Mouse (Mus musculus) heart, embryonic 16.5 days (tissue): ENCODE measurements around the gene Tpst2. TPM values are rescaled to one million over a fixed set of nuclear protein-coding genes. Genes with fewer than 3 reads are reported as not detected.

Source experiments
- ATAC-seq: fragments of 200-750 bp; cut with Nextera tagmentation; replicated peaks from 2 replicates; pipeline ENCODE4 v1.8.0; 2017; ENCODE audit warnings: moderate number of reproducible peaks; ENCODE audit not compliant: insufficient read depth, low FRiP score; ENCODE audit errors: extremely low read depth
- H3K27ac ChIP-seq: fragments of 300-500 bp; sonication (generic); 2 replicates; pipeline ENCODE4 v1.5.1; 2014; ENCODE audit warnings: mild to moderate bottlenecking, low read length, control low read depth, moderate library complexity
- H3K27me3 ChIP-seq: fragments of 300-500 bp; sonication (generic); 2 replicates; pipeline ENCODE4 v1.6.1; 2014; ENCODE audit warnings: low read length, mixed read lengths; ENCODE audit not compliant: control insufficient read depth, insufficient read depth
- H3K36me3 ChIP-seq: fragments of 300-500 bp; sonication (generic); 2 replicates; pipeline ENCODE4 v1.6.1; 2014; ENCODE audit not compliant: control insufficient read depth, insufficient read depth
- H3K4me1 ChIP-seq: fragments of 300-500 bp; sonication (generic); 2 replicates; pipeline ENCODE4 v1.6.1; 2014; ENCODE audit warnings: low read length, mixed read lengths; ENCODE audit not compliant: control insufficient read depth, insufficient read depth
- H3K4me2 ChIP-seq: fragments of 300-500 bp; sonication (generic); 2 replicates; pipeline ENCODE4 v1.6.1; 2014; ENCODE audit warnings: low read depth, mild to moderate bottlenecking, control low read depth, low read length
- H3K4me3 ChIP-seq: fragments of 300-500 bp; sonication (generic); 2 replicates; pipeline ENCODE4 v1.5.1; 2014; ENCODE audit warnings: mild to moderate bottlenecking, control low read depth, low read length
- H3K9ac ChIP-seq: fragments of 300-500 bp; sonication (generic); 2 replicates; pipeline ENCODE4 v1.6.1; 2014; ENCODE audit warnings: low read length, control low read depth
- H3K9me3 ChIP-seq: fragments of 300-500 bp; sonication (generic); replicated peaks from 2 replicates; pipeline ENCODE4 v1.6.1; 2016; ENCODE audit warnings: low read length; ENCODE audit not compliant: control insufficient read depth
- WGBS: fragments of 180-500 bp; shearing (Covaris S2); extraction: QIAGEN DNeasy Blood & Tissue Kit; methylation state at CpG from one replicate; pipeline ENCODE4 v1.1.7; 2014; 5-methylcytosine and 5-hydroxymethylcytosine counted together
- polyA plus RNA-seq: library from polyadenylated mRNA; unstranded; fragments of >200 nt; fragmentation: Nextera tagmentation; extraction: Ambion mirVana; gene quantifications from 2 replicates; pipeline ENCODE4 v1.2.1, GENCODE M21; 2015

The Tpst2 gene
- 51.0 and 53.0 TPM in 2 replicates for polyA plus RNA-seq

DNA sequence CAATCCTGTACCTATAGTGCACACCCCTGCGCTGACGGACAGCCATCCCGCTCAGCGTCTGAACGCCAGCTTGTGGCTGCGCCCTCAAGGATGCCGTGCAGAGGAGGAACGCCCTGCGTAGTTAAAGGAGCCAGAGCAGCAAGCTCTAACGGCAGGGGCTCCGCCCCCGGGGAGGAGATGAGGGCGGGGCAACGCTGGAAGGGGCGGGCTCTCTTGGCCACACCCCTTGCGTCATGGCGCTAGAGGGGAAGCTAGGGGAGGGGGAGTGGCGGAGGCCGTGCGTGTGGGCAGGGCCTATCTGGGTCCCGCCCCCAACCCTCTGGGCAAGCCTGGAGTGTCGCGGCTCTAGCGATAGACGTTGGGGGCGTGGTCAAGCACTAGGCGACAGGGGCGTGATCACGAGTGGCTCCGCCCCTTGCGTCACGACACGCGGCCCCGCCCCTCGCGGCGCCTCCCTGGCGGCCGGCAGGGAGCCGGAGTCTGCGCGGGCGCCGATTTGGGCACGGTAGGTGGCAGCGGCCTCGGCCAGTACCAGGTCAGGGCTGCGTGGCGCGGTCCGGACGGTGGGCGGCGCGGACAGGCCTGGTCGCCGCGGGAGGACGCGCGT lies at the start of gene Tpst2:
Gene Tpst2, plus strand, starts transcription at position 425 of the 607 bp plus-strand sequence.
- peak within 1 kb of the TSS; percentile 89 for H3K9ac ChIP-seq
- ATAC-seq, result peak; percentile 96
- peak within 1 kb of the TSS; percentile 85 for H3K4me3 ChIP-seq
- WGBS, result under 1% methylated on average over 62 of the region's 62 CpGs
- peak within 1 kb of the TSS; percentile 67 for H3K27ac ChIP-seq
- no peaks in the 10 kb centered on the region for H3K36me3 ChIP-seq
- 0 out of 2 replicates have a peak, but pooled peaks cover 4% of the 10 kb centered on the region for H3K27me3 ChIP-seq
- no peaks in the 10 kb centered on the region for H3K9me3 ChIP-seq
- H3K4me1 ChIP-seq, result peaks cover 30% of the 10 kb centered on the region
- peak within 1 kb of the TSS; percentile 82 for H3K4me2 ChIP-seq

DNA sequence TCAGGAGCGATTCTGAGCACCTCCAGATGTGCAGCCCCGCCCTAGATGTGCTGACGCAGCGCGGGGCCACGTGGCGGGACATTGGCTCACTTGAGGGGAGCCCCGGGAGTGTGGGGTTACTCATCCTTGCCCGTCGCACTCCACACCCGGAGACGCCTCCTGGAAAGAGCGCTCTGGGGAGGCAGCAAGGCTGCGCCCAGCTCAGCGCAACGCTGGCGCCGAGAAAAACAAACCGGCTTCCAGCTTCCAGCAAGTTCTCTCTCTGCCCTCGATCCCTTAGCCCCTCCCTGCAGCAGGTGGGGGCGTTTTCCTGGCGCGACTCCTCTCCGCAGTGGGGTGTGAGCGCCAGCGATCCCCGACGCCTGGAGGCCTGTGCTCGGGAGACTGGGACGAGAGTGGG lies 49.1 kb upstream of the Tpst2 start:
- Histone ChIP-seq H3K27me3 (peaks cover 73% of the 10 kb centered on the region), H3K36me3 (no peaks in the 10 kb centered on the region), H3K27ac (no peak overlapping the region), H3K4me3 (peak overlapping the region; percentile 27), H3K9me3 (no peaks in the 10 kb centered on the region), H3K4me2 (peak overlapping the region; percentile 48), H3K4me1 (peaks cover 6% of the 10 kb centered on the region), H3K9ac (no peak overlapping the region; the same call in 1 of the 2 replicates)
- ATAC-seq, result no peak
- under 1% methylated on average over 29 of the region's 30 CpGs for WGBS

GRCm38 (mm10) chr5:112227898-112228239 lies 48.6 kb upstream of the Tpst2 start:
- ATAC-seq, result no peak
- H3K4me2 ChIP-seq, result no peak overlapping the region
- H3K9ac ChIP-seq, result no peak overlapping the region
- no peaks in the 10 kb centered on the region for H3K36me3 ChIP-seq
- peak overlapping the region; percentile 30 for H3K4me3 ChIP-seq
- H3K27ac ChIP-seq, result no peak overlapping the region
- no peaks in the 10 kb centered on the region for H3K9me3 ChIP-seq
- peaks cover 6% of the 10 kb centered on the region for H3K4me1 ChIP-seq
- WGBS, result 2% methylated on average over 13 of the region's 13 CpGs
- H3K27me3 ChIP-seq, result peaks cover 73% of the 10 kb centered on the region

DNA sequence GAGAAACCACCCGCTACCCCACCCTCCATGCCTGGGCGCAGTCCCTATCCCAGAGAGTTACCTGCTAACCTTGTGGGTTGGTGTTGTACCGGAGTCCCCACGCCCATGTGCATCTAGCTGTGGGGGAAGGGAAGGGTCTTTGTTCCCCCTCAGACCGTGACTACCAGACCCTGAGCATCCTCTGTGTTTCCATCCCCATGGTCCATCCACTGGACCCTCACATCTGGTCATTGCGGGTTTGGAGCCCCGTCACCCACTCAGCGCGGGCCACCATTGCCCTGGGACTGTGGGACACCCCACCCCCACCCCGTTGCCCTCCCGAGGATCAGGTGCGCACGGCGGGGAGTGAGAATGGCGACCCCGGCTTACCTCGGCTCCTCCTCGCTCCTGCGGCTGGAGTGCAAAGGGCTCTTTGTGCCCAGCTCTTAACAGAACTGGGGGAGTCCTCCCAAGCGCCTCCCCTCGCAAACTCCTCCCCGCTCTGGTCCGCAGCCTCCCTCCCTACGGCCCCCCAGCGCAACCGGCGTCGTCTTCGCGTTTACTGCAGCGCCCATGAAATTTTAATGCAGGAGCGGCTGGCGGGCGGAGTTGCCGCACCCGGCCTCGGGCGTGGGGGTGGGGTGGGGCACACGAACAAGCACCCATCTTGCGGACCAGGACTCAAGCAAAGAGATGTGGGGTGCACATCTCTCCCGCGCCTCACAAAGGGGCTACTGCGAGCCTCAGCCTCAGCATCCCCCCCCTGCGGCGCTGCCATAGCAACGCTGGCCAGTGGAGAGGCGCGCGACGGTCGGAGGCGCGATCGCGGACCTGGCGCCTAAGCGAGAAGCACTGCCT lies 48.0 kb upstream of the Tpst2 start:
- Histone ChIP-seq H3K4me3 (peak overlapping the region; percentile 30), H3K4me1 (peaks cover 6% of the 10 kb centered on the region), H3K36me3 (no peaks in the 10 kb centered on the region), H3K9me3 (no peaks in the 10 kb centered on the region), H3K9ac (no peak overlapping the region), H3K27ac (no peak overlapping the region), H3K4me2 (peak overlapping the region; percentile 53), H3K27me3 (peaks cover 73% of the 10 kb centered on the region)
- no peak for ATAC-seq
- WGBS, result 1% methylated on average over 57 of the region's 57 CpGs

- H3K4me3 ChIP-seq, result no peak overlapping the region
- H3K27me3 ChIP-seq, result peaks cover 14% of the 10 kb centered on the region
- H3K4me1 ChIP-seq, result no peaks in the 10 kb centered on the region; the same call in 1 of the 2 replicates
- no peak for ATAC-seq
- H3K9ac ChIP-seq, result no peak overlapping the region
- WGBS, result 61% methylated on average over 5 of the region's 5 CpGs
- no peak overlapping the region for H3K4me2 ChIP-seq
- no peaks in the 10 kb centered on the region for H3K9me3 ChIP-seq
- no peak overlapping the region for H3K27ac ChIP-seq
- no peaks in the 10 kb centered on the region for H3K36me3 ChIP-seq
Observed at GRCm38 (mm10) chr5:112235806-112236205, 40.7 kb upstream of the Tpst2 start.

DNA sequence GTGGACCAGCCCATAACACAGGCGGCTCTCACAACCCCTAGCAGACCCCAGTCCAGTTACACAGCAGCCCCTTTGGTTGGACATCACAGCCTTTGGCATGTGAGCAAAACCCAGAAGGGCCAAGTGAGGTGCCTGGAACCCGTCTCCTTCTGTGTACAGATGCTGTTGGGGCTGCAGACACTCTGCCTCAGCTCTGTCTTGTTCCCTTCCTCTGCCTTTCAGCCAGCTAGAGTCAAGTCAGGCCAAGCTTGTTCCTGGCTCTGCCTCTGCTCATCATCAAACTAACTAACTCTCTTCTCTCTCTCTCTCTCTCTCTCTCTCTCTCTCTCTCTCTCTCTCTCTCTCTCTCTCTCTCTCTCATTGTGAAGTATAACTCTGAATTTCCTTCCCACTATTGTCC lies 39.9 kb upstream of the Tpst2 start:
- H3K4me2 ChIP-seq, result no peak overlapping the region

DNA sequence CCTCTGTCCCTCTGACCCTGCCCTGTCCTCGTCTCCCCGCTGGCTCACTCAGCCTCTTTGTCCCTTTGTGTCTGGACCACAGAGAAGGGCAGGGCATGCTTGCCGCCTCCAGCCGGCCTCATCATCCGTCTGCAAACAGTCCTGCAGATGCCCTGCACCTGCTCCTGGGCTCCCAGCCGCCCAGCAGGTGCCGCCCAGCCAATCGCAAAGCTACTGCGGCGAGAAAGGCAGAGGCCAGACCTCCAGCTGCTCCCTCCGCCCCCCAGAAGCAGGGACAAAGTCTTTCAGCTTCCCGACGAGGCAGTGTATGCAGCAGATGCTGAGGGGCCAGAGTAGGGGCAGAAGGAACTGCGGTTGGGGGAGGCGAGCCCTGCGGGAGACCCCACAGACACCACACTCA lies 39.1 kb upstream of the Tpst2 start:
- H3K9me3 ChIP-seq, result no peaks in the 10 kb centered on the region
- peaks cover 9% of the 10 kb centered on the region for H3K27me3 ChIP-seq
- H3K4me3 ChIP-seq, result no peak overlapping the region
- ATAC-seq, result no peak
- H3K36me3 ChIP-seq, result no peaks in the 10 kb centered on the region
- 8% methylated on average over 16 of the region's 16 CpGs for WGBS
- H3K9ac ChIP-seq, result no peak overlapping the region
- no peak overlapping the region for H3K4me2 ChIP-seq
- no peak overlapping the region for H3K27ac ChIP-seq
- H3K4me1 ChIP-seq, result no peaks in the 10 kb centered on the region; the same call in 1 of the 2 replicates

More for the DNA sequence above, 39.9 kb upstream of the Tpst2 start:
- no peak overlapping the region for H3K27ac ChIP-seq
- no peaks in the 10 kb centered on the region; the same call in 1 of the 2 replicates for H3K4me1 ChIP-seq
- H3K27me3 ChIP-seq, result peaks cover 12% of the 10 kb centered on the region
- no peaks in the 10 kb centered on the region for H3K9me3 ChIP-seq
- ATAC-seq, result no peak
- 75% methylated on average over 2 of the region's 2 CpGs for WGBS
- no peak overlapping the region for H3K9ac ChIP-seq
- no peak overlapping the region for H3K4me3 ChIP-seq
- H3K36me3 ChIP-seq, result no peaks in the 10 kb centered on the region

DNA sequence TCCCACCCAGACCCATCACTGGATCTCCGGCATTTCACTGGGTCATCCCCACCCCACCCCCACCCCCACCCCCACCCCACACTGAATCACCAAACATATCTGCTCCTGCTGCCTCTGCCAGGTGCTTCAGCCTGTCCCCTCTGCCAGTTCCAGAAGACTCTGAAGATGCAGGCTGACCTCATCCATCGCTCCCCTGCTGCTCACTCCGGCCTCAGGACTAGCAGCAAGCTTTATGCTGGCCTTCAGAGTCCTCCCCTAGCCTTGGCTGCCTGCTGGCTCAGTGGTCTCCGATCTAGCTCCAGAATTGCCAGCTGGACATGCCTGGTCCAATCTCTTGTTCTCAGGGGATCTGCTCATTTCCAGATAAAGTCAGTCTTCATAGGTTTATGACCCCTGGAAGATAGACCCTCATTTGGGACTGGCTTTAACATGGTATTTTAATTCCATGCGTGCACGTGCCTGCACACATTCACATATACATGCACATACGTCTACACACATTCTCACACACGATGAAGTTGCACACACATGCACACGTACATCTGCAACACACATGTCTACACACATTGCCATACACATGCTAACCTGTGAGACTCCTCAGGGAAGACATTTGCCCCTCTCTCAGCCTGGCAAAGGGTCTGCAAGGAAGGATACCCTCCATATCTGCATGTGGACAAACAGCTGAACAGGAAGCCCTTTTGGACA lies 38.5 kb upstream of the Tpst2 start:
- no peak for ATAC-seq
- Histone ChIP-seq H3K9ac (no peak overlapping the region), H3K36me3 (no peaks in the 10 kb centered on the region), H3K27me3 (peaks cover 9% of the 10 kb centered on the region), H3K9me3 (no peaks in the 10 kb centered on the region), H3K4me3 (no peak overlapping the region), H3K4me1 (peaks cover 3% of the 10 kb centered on the region; the same call in 1 of the 2 replicates), H3K4me2 (no peak overlapping the region), H3K27ac (no peak overlapping the region)
- 54% methylated on average over 9 of the region's 9 CpGs for WGBS
